ENCODE assay signal across 9 mouse cellular contexts in the genomic region with DNA sequence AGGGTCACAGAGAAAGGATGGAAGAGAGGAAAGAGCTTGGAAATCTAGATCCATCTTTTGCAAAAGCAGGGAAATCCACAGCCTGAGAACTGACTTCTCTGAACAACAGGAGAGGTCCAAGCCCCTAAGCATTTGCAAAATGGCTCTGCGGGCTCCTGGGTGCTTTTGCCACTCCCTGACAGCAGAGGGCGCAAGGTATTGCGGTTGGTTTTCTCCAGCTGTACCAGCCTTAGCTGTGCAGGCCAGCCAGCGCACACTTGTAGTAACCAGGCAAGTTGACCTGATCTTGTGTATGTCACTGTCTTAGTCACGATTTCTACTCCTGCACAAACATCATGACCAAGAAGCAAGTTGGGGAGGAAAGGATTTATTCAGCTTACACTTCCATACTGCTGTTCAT. TPM values are rescaled to one million over a fixed set of nuclear protein-coding genes. Genes with fewer than 3 reads are reported as not detected.
DNase-seq lines count a peak whose midpoint lies in the region; ATAC-seq and TF ChIP-seq lines count a peak whose summit lies in the region.
"Had no signal": no experiment of that assay in that cellular context is flagged by ENCODE, and none has a peak within 500 bp of the region (broad histone marks: within the 10 kb centered on the region; RNA-seq: fewer than 3 reads in every experiment).

No protein-coding gene starts in this region.

- no peak overlapping the region for H3K4me3 ChIP-seq in bone marrow, adult 2 months (replicated peaks; ENCODE audit: control insufficient read depth, low read depth, low read length)
- no peak overlapping the region for H3K4me3 ChIP-seq in kidney, embryonic 14.5 days (ENCODE audit: low read length)
- no peak overlapping the region for H3K4me3 ChIP-seq in lung, embryonic 14.5 days (ENCODE audit: low read depth, low read length)

- H3K9ac ChIP-seq in kidney, embryonic 14.5 days (ENCODE audit: low read depth, low read length) = no peak overlapping the region
- no peak overlapping the region for H3K9ac ChIP-seq in lung, embryonic 14.5 days

- H3K36me3 ChIP-seq in kidney, embryonic 14.5 days (ENCODE audit: control insufficient read depth, insufficient read depth, low read length) = no peaks in the 10 kb centered on the region
- H3K36me3 ChIP-seq in lung, embryonic 14.5 days (ENCODE audit: insufficient read depth) = no peaks in the 10 kb centered on the region

- H3K4me1 ChIP-seq in bone marrow, adult 2 months (ENCODE audit: control insufficient read depth, insufficient read depth, low read length) = no peaks in the 10 kb centered on the region; the same call in none of the 2 replicates
- H3K4me1 ChIP-seq in kidney, embryonic 14.5 days (ENCODE audit: control insufficient read depth, insufficient read depth, low read length) = 0 out of 2 replicates have a peak, but pooled peaks cover 2% of the 10 kb centered on the region
- H3K4me1 ChIP-seq in lung, embryonic 14.5 days (ENCODE audit: insufficient read depth) = no peaks in the 10 kb centered on the region

- H3K9me3 ChIP-seq in kidney, embryonic 14.5 days (ENCODE audit: control insufficient read depth, low read length) = no peaks in the 10 kb centered on the region
- no peaks in the 10 kb centered on the region for H3K9me3 ChIP-seq in lung, embryonic 14.5 days (ENCODE audit: low read depth, low read length)

- H3K4me2 ChIP-seq in kidney, embryonic 14.5 days (replicated peaks; ENCODE audit: low read depth, low read length) = no peak overlapping the region
- H3K4me2 ChIP-seq in lung, embryonic 14.5 days = no peak overlapping the region

- peaks cover 30% of the 10 kb centered on the region for H3K27me3 ChIP-seq in kidney, embryonic 14.5 days (ENCODE audit: control insufficient read depth, insufficient read depth, low read length)
- H3K27me3 ChIP-seq in lung, embryonic 14.5 days (ENCODE audit: insufficient read depth, low read length) = peaks cover 38% of the 10 kb centered on the region

- peak; percentile 65; the same call in 1 of the 2 replicates for ATAC-seq in erythroid progenitor cell, adult 5-6 weeks (replicated peaks; ENCODE audit: low FRiP score, poor library complexity, severe bottlenecking)
- ATAC-seq in kidney, embryonic 14.5 days (ENCODE audit: low FRiP score, low TSS enrichment) = peak; percentile 28; the same call in 1 of the 2 replicates
- no peak for ATAC-seq in lung, embryonic 14.5 days (ENCODE audit: insufficient read depth)

- DNase-seq in urinary bladder, adult 18-20 months (ENCODE audit: low spot score in 2 of 2) = peak; percentile 28 to 57
- DNase-seq in urinary bladder, postnatal 4 days (ENCODE audit: low spot score in 2 of 2) = no peak
- DNase-seq in lung, embryonic 14.5 days = peak; percentile 84
- DNase-seq in retina, postnatal 7 days (ENCODE audit: low read depth, low spot score) = peak; percentile 62
- DNase-seq in yolk sac, embryonic 10.5 days (ENCODE audit: low spot score) = peak; percentile 67

- no peak for TF ChIP-seq POLR2A in bone marrow, adult 2 months (IDR thresholded peaks at IDR 0.05; ENCODE audit: borderline replicate concordance, control insufficient read depth, low read depth, low read length)

- H3K27ac ChIP-seq in bone marrow, adult 2 months (ENCODE audit: control insufficient read depth, insufficient read depth, low read depth, low read length, poor library complexity) = no peak overlapping the region
- no peak overlapping the region for H3K27ac ChIP-seq in kidney, embryonic 14.5 days (ENCODE audit: low read depth, low read length)
- no peak overlapping the region for H3K27ac ChIP-seq in lung, embryonic 14.5 days (ENCODE audit: low read depth)

- WGBS in bone marrow, adult 2 months = 2% methylated on average over 5 of the region's 5 CpGs
- 11% methylated on average over 5 of the region's 5 CpGs for WGBS in kidney, embryonic 14.5 days
- WGBS in lung, embryonic 14.5 days = 7% methylated on average over 5 of the region's 5 CpGs

- peak; percentile 73 for TF ChIP-seq CTCF in bone marrow, adult 2 months (IDR thresholded peaks at IDR 0.05; ENCODE audit: control insufficient read depth, insufficient read depth, low read length)
- peak; percentile 80 for TF ChIP-seq CTCF in lung, embryonic 14.5 days (IDR thresholded peaks at IDR 0.05; ENCODE audit: low read depth)

RNA-seq across cellular contexts. Expression of gene Gal3st1, which starts 18.2 kb away (rescaled TPM):
- polyA plus RNA-seq in bone marrow, adult 2 months (2011; ENCODE audit: insufficient read depth, insufficient read length, low replicate concordance, missing spikeins) = 0.56 TPM in 1 of 2 replicates, not detected in the other
- not detected in 2 replicates for total RNA-seq in erythroid progenitor cell, adult 5-6 weeks (2015; ENCODE audit: low replicate concordance)
- total RNA-seq in erythroid progenitor cell, adult 5-6 weeks (2017; ENCODE audit: low replicate concordance) = not detected in 2 replicates
- 4.3 and 4.6 TPM in 2 replicates for polyA plus RNA-seq in kidney, embryonic 14.5 days (2014; fragmentation: Nextera tagmentation; extraction: Ambion mirVana)
- polyA plus RNA-seq in lung, embryonic 14.5 days (2014; fragmentation: Nextera tagmentation; extraction: Ambion mirVana) = 4.6 and 5.3 TPM in 2 replicates

RNA-seq across cellular contexts. Expression of gene 4930556J24Rik, which starts 25.0 kb away (rescaled TPM):
- polyA plus RNA-seq in bone marrow, adult 2 months (2011; ENCODE audit: insufficient read depth, insufficient read length, low replicate concordance, missing spikeins) = not detected in 2 replicates
- not detected in 2 replicates for total RNA-seq in erythroid progenitor cell, adult 5-6 weeks (2015; ENCODE audit: low replicate concordance)
- not detected in 2 replicates for total RNA-seq in erythroid progenitor cell, adult 5-6 weeks (2017; ENCODE audit: low replicate concordance)
- polyA plus RNA-seq in kidney, embryonic 14.5 days (2014; fragmentation: Nextera tagmentation; extraction: Ambion mirVana) = 0.49 TPM in 1 of 2 replicates, not detected in the other
- polyA plus RNA-seq in lung, embryonic 14.5 days (2014; fragmentation: Nextera tagmentation; extraction: Ambion mirVana) = 0.16 TPM in 2 replicates
- total RNA-seq: gastrocnemius, postnatal 4 days had no signal

RNA-seq across cellular contexts. Expression of gene Sec14l4, which starts 29.7 kb away (rescaled TPM):
- 0.47 TPM in 1 of 2 replicates, not detected in the other for polyA plus RNA-seq in bone marrow, adult 2 months (2011; ENCODE audit: insufficient read depth, insufficient read length, low replicate concordance, missing spikeins)
- total RNA-seq in erythroid progenitor cell, adult 5-6 weeks (2015; ENCODE audit: low replicate concordance) = not detected in 2 replicates
- not detected in 2 replicates for total RNA-seq in erythroid progenitor cell, adult 5-6 weeks (2017; ENCODE audit: low replicate concordance)
- polyA plus RNA-seq in kidney, embryonic 14.5 days (2014; fragmentation: Nextera tagmentation; extraction: Ambion mirVana) = not detected in 2 replicates
- polyA plus RNA-seq in lung, embryonic 14.5 days (2014; fragmentation: Nextera tagmentation; extraction: Ambion mirVana) = 3.8 and 4.2 TPM in 2 replicates

RNA-seq across cellular contexts. Expression of gene Pes1, which starts 37.8 kb away (rescaled TPM):
- polyA plus RNA-seq in bone marrow, adult 2 months (2011; ENCODE audit: insufficient read depth, insufficient read length, low replicate concordance, missing spikeins) = 21.2 and 35.0 TPM in 2 replicates
- total RNA-seq in erythroid progenitor cell, adult 5-6 weeks (2015; ENCODE audit: low replicate concordance) = 5.8 and 6.3 TPM in 2 replicates
- 9.8 and 10.5 TPM in 2 replicates for total RNA-seq in erythroid progenitor cell, adult 5-6 weeks (2017; ENCODE audit: low replicate concordance)
- polyA plus RNA-seq in kidney, embryonic 14.5 days (2014; fragmentation: Nextera tagmentation; extraction: Ambion mirVana) = 60.7 and 81.2 TPM in 2 replicates
- 77.2 and 82.0 TPM in 2 replicates for polyA plus RNA-seq in lung, embryonic 14.5 days (2014; fragmentation: Nextera tagmentation; extraction: Ambion mirVana)

Comparison
In these comparisons a context has a peak if more than half of its experiments do, and no peak if none do; other contexts are left out.
1. DNase-seq: peak in urinary bladder, adult 18-20 months (2 of 2), lung, embryonic 14.5 days (single experiment), retina, postnatal 7 days (single experiment) and yolk sac, embryonic 10.5 days (single experiment); none in urinary bladder, postnatal 4 days (0 of 2).